Mouse (Mus musculus): ENCODE measurements around the gene Cenph.

- no peak for TF ChIP-seq POLR2A (IDR thresholded peaks at IDR 0.05; ENCODE audit: control insufficient read depth, extremely low read depth, insufficient read depth, low read length, poor library complexity)
- TF ChIP-seq CTCF (IDR thresholded peaks at IDR 0.05; ENCODE audit: borderline replicate concordance, control insufficient read depth, extremely low read depth, insufficient read depth, low read length, poor library complexity), result no peak
These were observed 22.7 kb downstream of the Cenph start for GRCm38 (mm10) chr13:100753011-100753410.
